Mouse (Mus musculus): ENCODE results near the gene Ptprk. TPM values are rescaled to one million over a fixed set of nuclear protein-coding genes. Genes with fewer than 3 reads are reported as not detected.

Gene Ptprk
- polyA plus RNA-seq, 2 experiments: 3.0 to 3.3 TPM

DNA sequence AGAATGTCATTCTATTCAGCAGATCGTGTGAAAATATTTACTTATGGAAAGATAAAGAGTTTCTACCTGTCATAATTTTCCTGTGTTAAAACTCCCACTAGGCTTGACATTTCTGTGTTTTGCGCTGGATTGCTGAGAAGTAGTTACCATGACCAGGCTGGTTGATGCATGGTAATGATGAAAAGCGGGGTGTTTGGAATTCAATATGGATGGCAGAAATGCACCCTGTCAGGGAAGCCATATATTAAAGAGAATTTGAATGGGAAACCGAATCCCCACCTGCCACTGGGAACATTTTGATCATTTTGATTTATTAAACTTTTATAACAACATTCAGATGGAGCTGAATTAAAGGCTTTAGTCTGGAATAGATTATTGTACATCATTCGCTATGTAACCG lies 290.7 kb downstream of the Ptprk start:
- 69% methylated on average over 6 of the region's 6 CpGs for WGBS (ENCODE audit: insufficient replicate concordance)
- Histone ChIP-seq H3K4me3 (ENCODE audit: insufficient read depth in 1 of 2, low read depth in 2 of 2, low read length in 2 of 2) (no peak overlapping the region), H3K27me3 (ENCODE audit: control insufficient read depth, insufficient read depth, low read length) (no peaks in the 10 kb centered on the region), H3K9ac (replicated peaks) (no peak overlapping the region), H3K9me3 (ENCODE audit: control insufficient read depth, low read length) (no peaks in the 10 kb centered on the region), H3K36me3 (replicated peaks; ENCODE audit: control insufficient read depth, insufficient read depth, low read depth) (no peaks in the 10 kb centered on the region), H3K4me1 (replicated peaks; ENCODE audit: control insufficient read depth in 2 of 2, insufficient read depth in 2 of 2, low read length in 1 of 2) (no peaks in the 10 kb centered on the region), H3K27ac (no peak overlapping the region), H3K4me2 (ENCODE audit: low read depth) (no peak overlapping the region)
- TF ChIP-seq EP300 (IDR thresholded peaks at IDR 0.05; ENCODE audit: low read depth) (no peak), CTCF (IDR thresholded peaks at IDR 0.05; ENCODE audit: low read depth) (no peak)
- no peak for DNase-seq (ENCODE audit: low read depth in 3 of 3, low spot score in 3 of 3)
- ATAC-seq (ENCODE audit: insufficient read depth): no peak

DNA sequence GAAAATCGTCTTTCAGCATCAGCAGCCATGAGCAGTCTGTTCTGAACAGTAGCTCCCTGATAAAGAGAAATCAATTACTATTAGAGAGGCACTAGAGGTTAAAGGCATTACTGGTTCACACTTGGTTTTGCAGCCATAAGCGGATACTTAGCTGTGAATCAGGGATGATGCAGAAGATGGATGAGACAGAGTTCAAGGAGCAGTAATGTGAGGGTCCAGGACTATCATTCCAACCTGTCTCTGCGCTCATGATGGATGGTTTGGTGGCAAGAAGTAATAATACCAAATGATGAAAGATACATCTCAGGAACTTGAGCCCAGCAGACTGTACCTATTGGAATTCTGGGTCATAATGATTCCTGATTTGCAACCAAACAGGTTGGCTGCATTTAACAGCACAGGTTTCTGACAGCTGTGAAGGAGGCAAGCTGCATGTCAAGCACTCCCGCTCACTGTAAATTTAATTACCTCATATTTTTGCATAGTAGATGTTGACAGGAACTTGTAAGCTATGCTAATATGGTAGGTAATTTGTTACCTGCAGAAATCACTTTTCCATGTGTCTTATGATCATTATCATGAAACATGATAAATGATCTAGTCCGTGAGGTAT lies 291.6 kb downstream of the Ptprk start:
- no peak overlapping the region for H3K27ac ChIP-seq
- DNase-seq (ENCODE audit: low read depth in 3 of 3, low spot score in 3 of 3) (no peak), ATAC-seq (ENCODE audit: insufficient read depth) (no peak)
- H3K9me3 ChIP-seq (ENCODE audit: control insufficient read depth, low read length): no peaks in the 10 kb centered on the region
- no peaks in the 10 kb centered on the region for H3K36me3 ChIP-seq (replicated peaks; ENCODE audit: control insufficient read depth, insufficient read depth, low read depth)
- H3K9ac ChIP-seq (replicated peaks): no peak overlapping the region
- 67% methylated on average over 5 of the region's 5 CpGs for WGBS (ENCODE audit: insufficient replicate concordance)
- H3K4me2 ChIP-seq (ENCODE audit: low read depth): no peak overlapping the region
- no peak overlapping the region for H3K4me3 ChIP-seq (ENCODE audit: insufficient read depth in 1 of 2, low read depth in 2 of 2, low read length in 2 of 2)
- no peaks in the 10 kb centered on the region for H3K4me1 ChIP-seq (replicated peaks; ENCODE audit: control insufficient read depth in 2 of 2, insufficient read depth in 2 of 2, low read length in 1 of 2)
- TF ChIP-seq CTCF (IDR thresholded peaks at IDR 0.05; ENCODE audit: low read depth): no peak
- TF ChIP-seq EP300 (IDR thresholded peaks at IDR 0.05; ENCODE audit: low read depth): no peak
- no peaks in the 10 kb centered on the region for H3K27me3 ChIP-seq (ENCODE audit: control insufficient read depth, insufficient read depth, low read length)

DNA sequence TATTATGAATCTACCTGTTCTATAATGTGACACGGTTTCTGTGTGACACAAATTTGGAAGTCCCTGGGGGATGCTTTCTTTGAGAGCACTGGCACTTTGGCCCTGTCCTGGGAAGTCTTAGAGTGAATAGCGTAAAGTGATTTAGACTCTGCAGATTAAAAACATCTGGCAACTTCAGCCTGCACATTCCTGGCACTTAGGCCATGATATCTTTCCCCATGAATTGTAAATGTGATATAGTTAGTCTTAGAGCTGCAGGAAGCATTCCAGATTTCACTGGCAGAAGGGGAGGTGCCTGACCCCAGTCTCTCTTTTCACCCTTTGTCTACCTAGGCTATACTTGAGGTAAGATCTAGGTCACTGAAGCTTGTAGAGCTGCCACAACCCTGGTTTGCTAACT lies 295.2 kb downstream of the Ptprk start:
- no peaks in the 10 kb centered on the region for H3K36me3 ChIP-seq (replicated peaks; ENCODE audit: control insufficient read depth, insufficient read depth, low read depth)
- WGBS (ENCODE audit: insufficient replicate concordance): 73% methylated on average over 2 of the region's 2 CpGs

DNA sequence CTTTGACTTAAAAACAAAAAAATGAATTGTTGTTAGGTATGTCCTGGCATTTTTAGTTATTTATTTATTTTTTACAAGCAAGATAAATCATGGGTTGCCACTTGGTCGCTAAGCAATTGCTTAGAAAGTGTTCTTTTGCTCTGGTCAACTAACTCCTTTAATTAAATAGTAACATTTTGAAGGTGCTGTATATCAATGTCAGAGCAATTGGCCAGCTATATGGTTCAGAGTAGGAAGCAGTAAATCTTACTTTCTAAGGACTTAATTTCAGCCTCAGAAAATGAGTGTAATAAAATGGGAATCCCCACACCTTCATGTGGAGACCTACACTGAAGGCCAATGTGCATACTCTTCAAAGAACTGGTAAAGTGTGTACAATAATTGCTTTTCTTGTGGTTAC lies 300.3 kb downstream of the Ptprk start:
- no peaks in the 10 kb centered on the region for H3K4me1 ChIP-seq (replicated peaks; ENCODE audit: control insufficient read depth in 2 of 2, insufficient read depth in 2 of 2, low read length in 1 of 2)
- H3K36me3 ChIP-seq (replicated peaks; ENCODE audit: control insufficient read depth, insufficient read depth, low read depth): no peaks in the 10 kb centered on the region
- TF ChIP-seq EP300 (IDR thresholded peaks at IDR 0.05; ENCODE audit: low read depth) (no peak), CTCF (IDR thresholded peaks at IDR 0.05; ENCODE audit: low read depth) (no peak)
- no peaks in the 10 kb centered on the region for H3K9me3 ChIP-seq (ENCODE audit: control insufficient read depth, low read length)
- H3K27me3 ChIP-seq (ENCODE audit: control insufficient read depth, insufficient read depth, low read length): no peaks in the 10 kb centered on the region
- no peak overlapping the region for H3K9ac ChIP-seq (replicated peaks)
- H3K4me2 ChIP-seq (ENCODE audit: low read depth): no peak overlapping the region
- no peak overlapping the region for H3K27ac ChIP-seq
- no peak overlapping the region for H3K4me3 ChIP-seq (ENCODE audit: insufficient read depth in 1 of 2, low read depth in 2 of 2, low read length in 2 of 2)
- DNase-seq (ENCODE audit: low read depth in 3 of 3, low spot score in 3 of 3): no peak
- no peak for ATAC-seq (ENCODE audit: insufficient read depth)
- WGBS (ENCODE audit: insufficient replicate concordance): 47% methylated on average over 1 of the region's 1 CpGs

More for the DNA sequence above, 295.2 kb downstream of the Ptprk start:
- Histone ChIP-seq H3K9me3 (ENCODE audit: control insufficient read depth, low read length) (no peaks in the 10 kb centered on the region), H3K4me3 (ENCODE audit: insufficient read depth in 1 of 2, low read depth in 2 of 2, low read length in 2 of 2) (no peak overlapping the region), H3K27me3 (ENCODE audit: control insufficient read depth, insufficient read depth, low read length) (no peaks in the 10 kb centered on the region), H3K9ac (replicated peaks) (no peak overlapping the region), H3K27ac (no peak overlapping the region), H3K4me1 (replicated peaks; ENCODE audit: control insufficient read depth in 2 of 2, insufficient read depth in 2 of 2, low read length in 1 of 2) (no peaks in the 10 kb centered on the region), H3K4me2 (ENCODE audit: low read depth) (no peak overlapping the region)
- ATAC-seq (ENCODE audit: insufficient read depth) (no peak), DNase-seq (ENCODE audit: low read depth in 3 of 3, low spot score in 3 of 3) (no peak)
- TF ChIP-seq EP300 (IDR thresholded peaks at IDR 0.05; ENCODE audit: low read depth) (no peak), CTCF (IDR thresholded peaks at IDR 0.05; ENCODE audit: low read depth) (no peak)

GRCm38 (mm10) chr10:28379752-28380488 lies 305.3 kb downstream of the Ptprk start:
- WGBS (ENCODE audit: insufficient replicate concordance): 59% methylated on average over 7 of the region's 7 CpGs

More at GRCm38 (mm10) chr10:28379752-28380488, 305.3 kb downstream of the Ptprk start:
- DNase-seq (ENCODE audit: low read depth in 3 of 3, low spot score in 3 of 3): no peak
- no peak overlapping the region for H3K4me2 ChIP-seq (ENCODE audit: low read depth)
- H3K27me3 ChIP-seq (ENCODE audit: control insufficient read depth, insufficient read depth, low read length): no peaks in the 10 kb centered on the region
- H3K9ac ChIP-seq (replicated peaks): no peak overlapping the region
- no peaks in the 10 kb centered on the region for H3K36me3 ChIP-seq (replicated peaks; ENCODE audit: control insufficient read depth, insufficient read depth, low read depth)
- no peak for ATAC-seq (ENCODE audit: insufficient read depth)
- H3K27ac ChIP-seq: no peak overlapping the region
- TF ChIP-seq EP300 (IDR thresholded peaks at IDR 0.05; ENCODE audit: low read depth) (no peak), CTCF (IDR thresholded peaks at IDR 0.05; ENCODE audit: low read depth) (no peak)
- H3K4me3 ChIP-seq (ENCODE audit: insufficient read depth in 1 of 2, low read depth in 2 of 2, low read length in 2 of 2): no peak overlapping the region
- H3K4me1 ChIP-seq (replicated peaks; ENCODE audit: control insufficient read depth in 2 of 2, insufficient read depth in 2 of 2, low read length in 1 of 2): no peaks in the 10 kb centered on the region
- H3K9me3 ChIP-seq (ENCODE audit: control insufficient read depth, low read length): no peaks in the 10 kb centered on the region
